Mouse (Mus musculus) megakaryocyte progenitor cell, adult 5-6 weeks (primary cell): Measurements from ENCODE around the gene Spatc1l. TPM values are rescaled to one million over a fixed set of nuclear protein-coding genes. Genes with fewer than 3 reads are reported as not detected.

Source experiments
- ATAC-seq: replicated peaks from 2 replicates; pipeline ENCODE4 v1.8.0; 2016; ENCODE audit warnings: mild to moderate bottlenecking, moderate TSS enrichment, inconsistent platforms; ENCODE audit not compliant: poor library complexity
- total RNA-seq, 2 experiments: library from RNA; stranded (forward) in 1 of 2; stranded (reverse) in 1 of 2; fragments of 157-497, 149-512 nt in 1 of 2; fragments of 200-1000 nt in 1 of 2; gene quantifications; 2 replicates each; pipeline versions ENCODE4 v1.2.3 to v1.2.4; 2015 to 2017

Gene Spatc1l
- total RNA-seq (2015) (not detected in 2 replicates), total RNA-seq (2017) (not detected in 2 replicates)

GRCm38 (mm10) chr10:76561972-76562371 lies at the start of gene Spatc1l:
Spatc1l (plus strand) TSS chr10:76562272.
- ATAC-seq, result no peak

GRCm38 (mm10) chr10:76512965-76513583 lies 49.0 kb upstream of the Spatc1l start:
- peak; percentile 100 for ATAC-seq

GRCm38 (mm10) chr10:76530922-76531321 lies 31.1 kb upstream of the Spatc1l start:
- ATAC-seq, result peak; percentile 17

GRCm38 (mm10) chr10:76531375-76531774 lies 30.7 kb upstream of the Spatc1l start, which contains the start of gene Lss:
Lss (plus strand) TSS chr10:76531588.
- ATAC-seq, result peak; percentile 98

GRCm38 (mm10) chr10:76531828-76532227 lies 30.2 kb upstream of the Spatc1l start:
- no peak for ATAC-seq

- no peak for ATAC-seq
Measured at GRCm38 (mm10) chr10:76535526-76535925, 26.5 kb upstream of the Spatc1l start.

- no peak for ATAC-seq
Measured at GRCm38 (mm10) chr10:76537619-76538018, 24.5 kb upstream of the Spatc1l start.

GRCm38 (mm10) chr10:76541336-76542085 lies 20.6 kb upstream of the Spatc1l start:
- ATAC-seq, result peak; percentile 84

- peak; percentile 64 for ATAC-seq
Measured at GRCm38 (mm10) chr10:76542636-76543375, 19.3 kb upstream of the Spatc1l start.

GRCm38 (mm10) chr10:76546566-76546965 lies 15.5 kb upstream of the Spatc1l start:
- no peak for ATAC-seq

- ATAC-seq, result no peak
Measured at GRCm38 (mm10) chr10:76548218-76548617, 13.9 kb upstream of the Spatc1l start.

GRCm38 (mm10) chr10:76550458-76550857 lies 11.6 kb upstream of the Spatc1l start:
- ATAC-seq, result peak; percentile 37; the same call in 1 of the 2 replicates

- no peak for ATAC-seq
Measured at GRCm38 (mm10) chr10:76551556-76551955, 10.5 kb upstream of the Spatc1l start.

GRCm38 (mm10) chr10:76554061-76554460 lies 8.0 kb upstream of the Spatc1l start:
- ATAC-seq, result no peak

GRCm38 (mm10) chr10:76569996-76570685 lies 8.1 kb downstream of the Spatc1l start:
- no peak for ATAC-seq

- no peak for ATAC-seq
Measured at GRCm38 (mm10) chr10:76571070-76571469, 9.0 kb downstream of the Spatc1l start.

- ATAC-seq, result no peak
Measured at GRCm38 (mm10) chr10:76572151-76572550, 10.1 kb downstream of the Spatc1l start.

- no peak for ATAC-seq
Measured at GRCm38 (mm10) chr10:76575374-76575773, 13.3 kb downstream of the Spatc1l start, which contains the start of gene Ftcd. Ftcd (plus strand) TSS chr10:76575648.

GRCm38 (mm10) chr10:76576920-76577319 lies 14.8 kb downstream of the Spatc1l start:
- no peak for ATAC-seq

GRCm38 (mm10) chr10:76584138-76584537 lies 22.1 kb downstream of the Spatc1l start:
- no peak for ATAC-seq

GRCm38 (mm10) chr10:76586190-76586589 lies 24.1 kb downstream of the Spatc1l start:
- ATAC-seq, result no peak
